Mouse (Mus musculus) stomach, postnatal 0 days (tissue): ENCODE measurements around the gene Idnk. TPM values are rescaled to one million over a fixed set of nuclear protein-coding genes. Genes with fewer than 3 reads are reported as not detected.

Source experiments
- ATAC-seq: fragments of 200-750 bp; cut with Nextera tagmentation; 2 replicates; pipeline ENCODE4 v1.8.0; 2017; ENCODE audit not compliant: low FRiP score, low TSS enrichment
- DNase-seq: peaks from one replicate; pipeline ENCODE4 v3.0.0-alpha.2; 2016; ENCODE audit warnings: low spot score
- H3K27ac ChIP-seq: fragments of 300-500 bp; sonication (generic); replicated peaks from 2 replicates; pipeline ENCODE4 v1.5.1; 2014; ENCODE audit warnings: mild to moderate bottlenecking, control low read depth
- H3K27me3 ChIP-seq: fragments of 300-500 bp; sonication (generic); 2 replicates; pipeline ENCODE4 v1.6.1; 2014; ENCODE audit warnings: low read length; ENCODE audit not compliant: control insufficient read depth, insufficient read depth
- H3K36me3 ChIP-seq: fragments of 300-500 bp; sonication (generic); 2 replicates; pipeline ENCODE4 v1.6.1; 2014; ENCODE audit warnings: low read length, mixed read lengths; ENCODE audit not compliant: control insufficient read depth, insufficient read depth
- H3K4me1 ChIP-seq: fragments of 300-500 bp; sonication (generic); replicated peaks from 2 replicates; pipeline ENCODE4 v1.6.1; 2014; ENCODE audit warnings: antibody characterized with exemption; ENCODE audit not compliant: control insufficient read depth, insufficient read depth
- H3K4me2 ChIP-seq: fragments of 300-500 bp; sonication (generic); replicated peaks from 2 replicates; pipeline ENCODE4 v1.6.1; 2014; ENCODE audit warnings: low read depth, mild to moderate bottlenecking, control low read depth, moderate library complexity
- H3K4me3 ChIP-seq: fragments of 300-500 bp; sonication (generic); 2 replicates; pipeline ENCODE4 v1.5.1; 2014; ENCODE audit warnings: low read depth, low read length, control low read depth
- H3K9ac ChIP-seq: fragments of 300-500 bp; sonication (generic); 2 replicates; pipeline ENCODE4 v1.6.1; 2014; ENCODE audit warnings: mild to moderate bottlenecking, low read length, control low read depth, mixed read lengths
- H3K9me3 ChIP-seq: fragments of 300-500 bp; sonication (generic); 2 replicates; pipeline ENCODE4 v1.6.1; 2016; ENCODE audit warnings: low read length; ENCODE audit not compliant: control insufficient read depth
- CTCF ChIP-seq: IDR thresholded peaks from 2 replicates; pipeline ENCODE4 v1.5.1; 2016; ENCODE audit warnings: antibody characterized with exemption, low read depth, mild to moderate bottlenecking, moderate library complexity
- EP300 ChIP-seq: optimal IDR thresholded peaks from 2 replicates; pipeline ENCODE3; 2016; ENCODE audit warnings: antibody characterized with exemption
- WGBS: fragments of 180-500 bp; shearing (Covaris S2); extraction: QIAGEN DNeasy Blood & Tissue Kit; methylation state at CpG from one replicate; pipeline ENCODE4 v1.1.7; 2014; 5-methylcytosine and 5-hydroxymethylcytosine counted together
- polyA plus RNA-seq: library from polyadenylated mRNA; unstranded; fragments of >200 nt; fragmentation: Nextera tagmentation; extraction: Ambion mirVana; gene quantifications from 2 replicates; pipeline ENCODE4 v1.2.1, GENCODE M21; 2015

The Idnk gene
- polyA plus RNA-seq, 1 experiment from 2014 or later = 35.0 TPM

GRCm38 (mm10) chr13:58124989-58125388, 32.5 kb upstream of the Idnk start:
- H3K4me2 ChIP-seq = no peak overlapping the region
- DNase-seq (no peak), ATAC-seq (no peak)
- no peak overlapping the region for H3K27ac ChIP-seq
- no peak overlapping the region for H3K4me3 ChIP-seq
- H3K9me3 ChIP-seq = no peaks in the 10 kb centered on the region
- WGBS = 36% methylated on average over 2 of the region's 2 CpGs
- H3K27me3 ChIP-seq = no peaks in the 10 kb centered on the region
- H3K9ac ChIP-seq = no peak overlapping the region
- H3K4me1 ChIP-seq = no peaks in the 10 kb centered on the region; the same call in 1 of the 2 replicates
- H3K36me3 ChIP-seq = no peaks in the 10 kb centered on the region
- TF ChIP-seq CTCF = no peak
- TF ChIP-seq EP300 = no peak

GRCm38 (mm10) chr13:58126126-58126525, 31.3 kb upstream of the Idnk start:
- WGBS = 18% methylated on average over 7 of the region's 7 CpGs
- H3K27me3 ChIP-seq = no peaks in the 10 kb centered on the region
- no peaks in the 10 kb centered on the region for H3K36me3 ChIP-seq
- peak overlapping the region; percentile 22; the same call in 1 of the 2 replicates for H3K4me3 ChIP-seq
- H3K9me3 ChIP-seq = no peaks in the 10 kb centered on the region
- no peaks in the 10 kb centered on the region; the same call in 1 of the 2 replicates for H3K4me1 ChIP-seq
- no peak for DNase-seq
- TF ChIP-seq CTCF (peak; percentile 87), EP300 (no peak)
- no peak overlapping the region for H3K27ac ChIP-seq
- no peak for ATAC-seq
- peak overlapping the region; percentile 81 for H3K4me2 ChIP-seq
- H3K9ac ChIP-seq = no peak overlapping the region

DNA sequence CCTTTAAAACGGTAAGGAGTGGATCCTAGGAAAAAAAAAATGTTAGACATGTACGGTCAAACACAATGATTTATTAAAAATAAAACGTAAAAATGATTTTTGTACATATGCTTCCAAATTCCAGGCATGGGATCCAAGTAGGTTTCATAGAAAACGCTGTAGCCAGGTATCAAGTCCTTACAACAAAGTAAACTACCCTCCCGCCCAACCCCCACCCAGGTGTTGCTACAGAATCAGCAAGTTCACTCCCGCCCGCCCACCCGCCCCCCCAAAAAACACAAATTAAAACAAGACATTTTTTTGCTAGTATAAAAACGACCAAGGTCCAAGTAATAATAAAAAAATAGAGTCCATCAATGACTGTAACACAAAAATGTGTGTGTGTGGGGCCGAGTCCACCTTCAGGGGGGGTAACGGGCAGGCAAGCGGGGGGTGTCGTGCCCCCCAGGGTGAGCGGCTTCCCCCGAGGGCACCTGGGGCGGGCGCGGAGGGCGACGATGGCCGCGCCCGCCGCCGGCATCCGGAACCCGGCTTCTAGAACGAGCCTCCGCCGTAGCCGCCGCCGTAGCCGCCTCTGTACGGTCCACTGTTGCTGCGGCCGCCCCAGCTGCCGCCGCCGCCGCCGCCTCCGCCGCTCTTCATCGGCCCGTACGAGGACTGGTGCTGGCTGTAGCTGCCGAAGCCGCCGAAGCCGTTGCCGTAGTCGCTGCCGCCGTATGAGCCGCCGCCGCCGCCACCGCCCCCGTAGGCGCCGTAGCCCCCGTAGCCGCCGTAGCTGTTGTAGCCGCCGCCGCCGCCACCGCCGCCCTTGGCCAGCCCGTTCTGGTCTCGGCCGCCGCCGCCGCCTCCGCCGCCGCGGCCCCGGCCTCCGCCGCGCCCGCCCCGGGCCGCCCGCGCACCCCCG, 30.3 kb upstream of the Idnk start:
- Histone ChIP-seq H3K27ac (peak overlapping the region; percentile 99), H3K9me3 (no peaks in the 10 kb centered on the region), H3K4me1 (no peaks in the 10 kb centered on the region; the same call in 1 of the 2 replicates), H3K4me3 (peak overlapping the region; percentile 91), H3K36me3 (no peaks in the 10 kb centered on the region), H3K9ac (peak overlapping the region; percentile 99), H3K4me2 (peak overlapping the region; percentile 81), H3K27me3 (no peaks in the 10 kb centered on the region)
- ATAC-seq (0 out of 2 replicates have a peak, but pooled peaks have one; percentile 1), DNase-seq (no peak)
- WGBS = under 1% methylated on average over 55 of the region's 92 CpGs
- TF ChIP-seq CTCF = no peak

DNA sequence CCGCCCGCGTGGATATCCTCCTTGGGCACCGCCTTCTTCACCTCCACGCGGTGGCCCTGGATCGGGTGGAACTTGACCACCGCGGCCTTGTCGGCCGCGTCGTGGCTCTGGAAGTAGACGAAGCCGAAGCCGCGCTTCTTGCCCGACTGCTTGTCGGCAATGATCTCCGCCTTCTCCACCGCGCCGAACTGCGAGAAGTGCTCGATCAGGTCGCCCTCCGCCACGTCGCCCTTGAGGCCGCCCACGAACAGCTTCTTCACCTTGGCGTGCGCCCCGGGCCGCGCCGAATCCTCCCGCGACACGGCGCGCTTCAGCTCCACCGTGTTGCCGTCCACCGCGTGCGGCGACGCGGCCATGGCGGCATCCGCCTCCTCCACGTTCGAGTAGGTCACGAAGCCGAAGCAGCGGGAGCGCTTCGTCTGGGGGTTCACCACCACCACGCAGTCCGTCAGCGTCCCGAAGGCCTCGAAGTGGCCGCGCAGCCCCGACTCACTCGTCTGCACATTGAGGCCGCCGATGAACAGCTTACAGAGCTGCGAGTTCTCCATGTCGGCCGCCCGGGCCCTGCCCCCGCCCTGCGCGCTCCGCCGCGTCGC, 29.6 kb upstream of the Idnk start:
- TF ChIP-seq EP300 (no peak), CTCF (no peak)
- Histone ChIP-seq H3K36me3 (no peaks in the 10 kb centered on the region), H3K9ac (peak overlapping the region; percentile 99), H3K4me2 (peak overlapping the region; percentile 81), H3K4me1 (no peaks in the 10 kb centered on the region; the same call in 1 of the 2 replicates), H3K9me3 (no peaks in the 10 kb centered on the region), H3K27ac (peak overlapping the region; percentile 99), H3K27me3 (no peaks in the 10 kb centered on the region), H3K4me3 (peak overlapping the region; percentile 91)
- ATAC-seq (peak; percentile 26), DNase-seq (peak; percentile 67)
- WGBS = under 1% methylated on average over 71 of the region's 81 CpGs

DNA sequence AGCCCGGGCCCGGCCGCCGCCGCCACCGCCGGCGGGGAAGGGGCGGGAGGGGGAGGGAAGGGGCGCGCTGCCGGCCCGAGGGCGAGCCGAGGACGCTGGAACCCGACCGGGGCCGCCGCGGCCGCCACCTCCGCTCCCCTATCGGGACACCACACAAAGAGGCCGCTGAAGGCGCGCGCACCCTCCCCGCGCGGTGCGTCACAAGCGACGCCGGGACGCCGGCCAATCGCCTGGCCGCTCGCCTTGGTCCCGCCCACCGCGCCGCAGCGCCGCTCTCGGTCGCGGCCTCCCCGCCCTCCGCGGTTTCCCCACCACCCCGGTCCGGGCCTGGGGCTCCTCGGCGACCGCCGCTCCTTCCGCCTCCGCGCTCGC, 29.1 kb upstream of the Idnk start, which contains the start of gene Hnrnpa0:
Gene Hnrnpa0 (minus strand): TSS at position 161 of the 372 bp plus-strand sequence.
- Histone ChIP-seq H3K27ac (peak within 1 kb of the TSS; percentile 99), H3K4me1 (no peaks in the 10 kb centered on the region; the same call in 1 of the 2 replicates), H3K36me3 (no peaks in the 10 kb centered on the region), H3K27me3 (no peaks in the 10 kb centered on the region), H3K4me3 (peak within 1 kb of the TSS; percentile 91), H3K9ac (peak within 1 kb of the TSS; percentile 99), H3K9me3 (no peaks in the 10 kb centered on the region), H3K4me2 (peak within 1 kb of the TSS; percentile 81)
- 0% methylated on average over 16 of the region's 62 CpGs for WGBS
- TF ChIP-seq CTCF (no peak), EP300 (no peak)
- ATAC-seq (peak; percentile 93), DNase-seq (peak; percentile 96)
